Mouse (Mus musculus): ENCODE results near the gene Mfap2. TPM values are rescaled to one million over a fixed set of nuclear protein-coding genes. Genes with fewer than 3 reads are reported as not detected.

Mfap2 gene
- polyA plus RNA-seq, 1 experiment from 2014 or later = 344 TPM

- H3K4me2 ChIP-seq (replicated peaks) = no peak overlapping the region
- ATAC-seq (ENCODE audit: low FRiP score) = peak; percentile 33; the same call in 1 of the 2 replicates
- no peaks in the 10 kb centered on the region for H3K9me3 ChIP-seq (replicated peaks)
- H3K9ac ChIP-seq = no peak overlapping the region
- no peak overlapping the region for H3K27ac ChIP-seq
- H3K27me3 ChIP-seq = no peaks in the 10 kb centered on the region
- H3K36me3 ChIP-seq = peaks cover 54% of the 10 kb centered on the region
- H3K4me1 ChIP-seq = peaks cover 4% of the 10 kb centered on the region; the same call in 1 of the 2 replicates
- no peak overlapping the region for H3K4me3 ChIP-seq
- 44% methylated on average over 12 of the region's 12 CpGs for WGBS
These were observed 30.9 kb downstream of the Mfap2 start for GRCm38 (mm10) chr4:141041117-141041516.

DNA sequence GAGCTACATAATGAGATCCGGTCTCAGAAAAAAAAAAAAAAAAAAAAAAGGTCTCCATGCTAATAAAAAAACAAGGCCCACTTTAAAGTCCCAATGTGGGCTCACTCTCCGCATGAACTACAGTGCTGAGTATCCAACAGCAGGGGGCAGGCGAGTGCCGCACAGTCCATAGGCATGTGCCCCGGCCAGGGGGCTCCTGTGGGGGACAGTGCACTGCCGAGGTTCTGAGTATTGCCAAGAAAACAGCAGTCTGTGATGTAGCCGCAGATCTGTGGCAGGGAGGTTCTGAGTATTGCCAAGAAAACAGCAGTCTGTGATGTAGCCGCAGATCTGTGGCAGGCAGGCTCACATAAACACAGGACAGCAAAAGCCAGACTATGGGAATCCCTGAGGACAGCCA lies 34.6 kb downstream of the Mfap2 start:
- WGBS = 18% methylated on average over 8 of the region's 8 CpGs
- H3K4me1 ChIP-seq = peaks cover 34% of the 10 kb centered on the region
- H3K27ac ChIP-seq = no peak overlapping the region
- no peaks in the 10 kb centered on the region for H3K9me3 ChIP-seq (replicated peaks)
- ATAC-seq (ENCODE audit: low FRiP score) = no peak
- no peak overlapping the region for H3K4me2 ChIP-seq (replicated peaks)
- no peaks in the 10 kb centered on the region for H3K27me3 ChIP-seq
- no peak overlapping the region for H3K4me3 ChIP-seq
- no peak overlapping the region for H3K9ac ChIP-seq
- H3K36me3 ChIP-seq = peaks cover 35% of the 10 kb centered on the region

DNA sequence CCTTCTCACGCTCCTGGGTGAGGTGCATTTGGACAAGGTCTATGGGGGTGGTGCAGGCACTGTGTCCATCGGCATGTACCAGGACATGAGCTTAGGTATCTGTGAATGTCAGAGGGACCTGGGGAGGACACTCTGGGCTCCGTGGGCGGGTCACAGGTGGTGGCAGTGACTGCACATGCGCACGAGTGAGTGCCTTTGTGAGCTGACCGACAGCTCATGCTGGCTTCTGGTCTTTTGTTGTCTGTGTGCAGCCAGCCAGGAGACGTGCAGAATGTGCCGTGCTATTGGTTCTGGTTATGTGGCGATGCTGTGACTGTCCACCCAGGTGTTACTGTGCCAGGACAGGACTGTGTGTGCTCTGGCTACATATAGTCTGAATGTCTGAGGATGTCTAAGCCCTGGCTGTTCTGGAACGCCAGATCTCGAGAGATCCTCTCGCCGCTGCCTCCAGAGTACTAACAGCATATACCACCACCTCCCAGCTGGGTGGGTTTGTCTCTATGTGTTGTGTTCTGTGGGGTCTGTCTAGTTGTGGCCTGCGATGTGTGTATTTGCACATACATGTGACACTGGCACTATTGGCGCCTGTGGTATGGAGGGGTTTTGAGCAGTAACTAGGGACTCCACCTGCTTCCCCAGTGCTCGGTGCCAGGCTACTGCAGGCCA lies 38.7 kb downstream of the Mfap2 start:
- Histone ChIP-seq H3K9ac (peak overlapping the region; percentile 47; the same call in 1 of the 2 replicates), H3K9me3 (replicated peaks) (no peaks in the 10 kb centered on the region), H3K36me3 (peaks cover 20% of the 10 kb centered on the region), H3K27me3 (no peaks in the 10 kb centered on the region), H3K4me3 (no peak overlapping the region), H3K4me2 (replicated peaks) (peak overlapping the region; percentile 42), H3K27ac (peak overlapping the region; percentile 96), H3K4me1 (peaks cover 61% of the 10 kb centered on the region)
- 36% methylated on average over 17 of the region's 17 CpGs for WGBS
- ATAC-seq (ENCODE audit: low FRiP score) = peak; percentile 41

- Histone ChIP-seq H3K27me3 (no peaks in the 10 kb centered on the region), H3K4me2 (replicated peaks) (peak overlapping the region; percentile 42), H3K27ac (peak overlapping the region; percentile 96), H3K9me3 (replicated peaks) (no peaks in the 10 kb centered on the region), H3K4me3 (no peak overlapping the region), H3K9ac (peak overlapping the region; percentile 47; the same call in 1 of the 2 replicates), H3K36me3 (peaks cover 20% of the 10 kb centered on the region), H3K4me1 (peaks cover 65% of the 10 kb centered on the region)
- peak; percentile 72 for ATAC-seq (ENCODE audit: low FRiP score)
- WGBS = 18% methylated on average over 4 of the region's 4 CpGs
These were observed 39.2 kb downstream of the Mfap2 start for GRCm38 (mm10) chr4:141049476-141049835.

- H3K27ac ChIP-seq = 0 out of 2 replicates have a peak overlapping the region, but pooled peaks have one; percentile 77
- H3K4me3 ChIP-seq = no peak overlapping the region
- no peak for ATAC-seq (ENCODE audit: low FRiP score)
- no peak overlapping the region for H3K4me2 ChIP-seq (replicated peaks)
- no peak overlapping the region for H3K9ac ChIP-seq
- H3K9me3 ChIP-seq (replicated peaks) = no peaks in the 10 kb centered on the region
- H3K36me3 ChIP-seq = peaks cover 20% of the 10 kb centered on the region; the same call in 1 of the 2 replicates
- H3K27me3 ChIP-seq = no peaks in the 10 kb centered on the region
- peaks cover 52% of the 10 kb centered on the region for H3K4me1 ChIP-seq
- WGBS = 89% methylated on average over 12 of the region's 12 CpGs
These were observed 42.2 kb downstream of the Mfap2 start for GRCm38 (mm10) chr4:141052442-141052841.

- ATAC-seq (ENCODE audit: low FRiP score) = peak; percentile 1; the same call in 1 of the 2 replicates
- peak overlapping the region; percentile 77 for H3K27ac ChIP-seq
- H3K4me2 ChIP-seq (replicated peaks) = peak overlapping the region; percentile 43
- H3K9ac ChIP-seq = peak overlapping the region; percentile 43
- 45% methylated on average over 8 of the region's 8 CpGs for WGBS
- peaks cover 20% of the 10 kb centered on the region; the same call in 1 of the 2 replicates for H3K36me3 ChIP-seq
- H3K4me1 ChIP-seq = peaks cover 48% of the 10 kb centered on the region
- H3K9me3 ChIP-seq (replicated peaks) = no peaks in the 10 kb centered on the region
- no peaks in the 10 kb centered on the region for H3K27me3 ChIP-seq
- no peak overlapping the region for H3K4me3 ChIP-seq
These were observed 42.9 kb downstream of the Mfap2 start for GRCm38 (mm10) chr4:141053138-141053537.

- Histone ChIP-seq H3K9ac (peak overlapping the region; percentile 43), H3K27me3 (no peaks in the 10 kb centered on the region), H3K4me2 (replicated peaks) (peak overlapping the region; percentile 43), H3K36me3 (peaks cover 20% of the 10 kb centered on the region; the same call in 1 of the 2 replicates), H3K4me3 (peak overlapping the region; percentile 12; the same call in 1 of the 2 replicates), H3K4me1 (peaks cover 44% of the 10 kb centered on the region), H3K9me3 (replicated peaks) (no peaks in the 10 kb centered on the region), H3K27ac (peak overlapping the region; percentile 77)
- ATAC-seq (ENCODE audit: low FRiP score) = peak; percentile 42
- WGBS = 20% methylated on average over 17 of the region's 17 CpGs
These were observed 43.4 kb downstream of the Mfap2 start for GRCm38 (mm10) chr4:141053568-141054161.

DNA sequence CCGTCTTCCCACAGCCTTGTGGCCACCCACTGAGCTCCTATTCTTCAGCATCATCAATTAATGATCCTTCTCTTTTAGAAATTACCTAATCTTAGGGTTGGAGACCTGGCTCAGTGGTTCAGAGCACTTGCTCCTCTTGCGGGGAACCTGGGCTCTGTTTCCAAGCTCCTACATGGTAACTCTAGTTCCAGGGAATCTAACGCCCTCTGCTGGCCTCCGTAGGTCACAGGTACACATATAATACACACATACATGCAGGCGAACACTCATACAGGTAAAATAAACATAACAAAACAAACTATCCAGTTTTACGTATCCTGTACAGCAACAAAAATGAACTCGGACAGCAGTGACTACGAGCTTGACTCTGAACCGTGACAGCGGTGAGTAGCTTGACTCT lies 46.8 kb downstream of the Mfap2 start:
- H3K27ac ChIP-seq = no peak overlapping the region
- H3K27me3 ChIP-seq = no peaks in the 10 kb centered on the region
- ATAC-seq (ENCODE audit: low FRiP score) = no peak
- H3K4me1 ChIP-seq = peaks cover 40% of the 10 kb centered on the region
- H3K9ac ChIP-seq = no peak overlapping the region
- no peaks in the 10 kb centered on the region for H3K9me3 ChIP-seq (replicated peaks)
- peaks cover 16% of the 10 kb centered on the region; the same call in 1 of the 2 replicates for H3K36me3 ChIP-seq
- 96% methylated on average over 10 of the region's 10 CpGs for WGBS
- no peak overlapping the region for H3K4me3 ChIP-seq
- H3K4me2 ChIP-seq (replicated peaks) = no peak overlapping the region

DNA sequence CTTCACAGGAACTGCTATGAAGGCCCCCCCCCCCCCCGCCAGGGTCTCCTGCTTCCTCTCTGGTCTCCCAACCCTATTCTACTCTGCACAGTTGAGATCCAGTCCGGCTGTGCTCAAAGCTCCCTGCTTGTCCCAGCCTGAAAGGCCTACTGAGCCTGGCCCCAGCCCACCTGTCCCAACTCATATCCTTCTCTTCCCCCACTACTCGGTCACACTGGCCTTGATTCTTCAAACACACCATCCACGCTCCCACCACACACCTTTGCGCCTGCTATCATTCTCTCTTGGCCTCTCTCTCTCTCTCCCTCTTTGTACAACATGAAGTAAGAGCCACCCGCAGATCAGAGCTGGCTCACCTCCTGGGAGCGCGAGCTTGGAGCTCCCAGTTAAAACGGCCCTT lies 48.6 kb downstream of the Mfap2 start:
- no peak for ATAC-seq (ENCODE audit: low FRiP score)
- H3K4me2 ChIP-seq (replicated peaks) = 0 out of 2 replicates have a peak overlapping the region, but pooled peaks have one; percentile 77
- H3K4me1 ChIP-seq = peaks cover 25% of the 10 kb centered on the region
- 0 out of 2 replicates have a peak overlapping the region, but pooled peaks have one; percentile 8 for H3K27ac ChIP-seq
- no peak overlapping the region for H3K4me3 ChIP-seq
- 86% methylated on average over 8 of the region's 9 CpGs for WGBS
- peaks cover 12% of the 10 kb centered on the region; the same call in 1 of the 2 replicates for H3K36me3 ChIP-seq
- H3K27me3 ChIP-seq = no peaks in the 10 kb centered on the region
- no peaks in the 10 kb centered on the region for H3K9me3 ChIP-seq (replicated peaks)
- peak overlapping the region; percentile 10; the same call in 1 of the 2 replicates for H3K9ac ChIP-seq

GRCm38 (mm10) chr4:141059616-141060425 lies 49.6 kb downstream of the Mfap2 start:
- H3K4me2 ChIP-seq (replicated peaks) = peak overlapping the region; percentile 77
- H3K27ac ChIP-seq = peak overlapping the region; percentile 92
- peak overlapping the region; percentile 68 for H3K4me3 ChIP-seq
- no peaks in the 10 kb centered on the region for H3K27me3 ChIP-seq
- no peaks in the 10 kb centered on the region for H3K9me3 ChIP-seq (replicated peaks)
- WGBS = 2% methylated on average over 28 of the region's 32 CpGs
- H3K9ac ChIP-seq = peak overlapping the region; percentile 85
- peak; percentile 4; the same call in 1 of the 2 replicates for ATAC-seq (ENCODE audit: low FRiP score)
- peaks cover 12% of the 10 kb centered on the region; the same call in 1 of the 2 replicates for H3K36me3 ChIP-seq
- H3K4me1 ChIP-seq = peaks cover 20% of the 10 kb centered on the region

DNA sequence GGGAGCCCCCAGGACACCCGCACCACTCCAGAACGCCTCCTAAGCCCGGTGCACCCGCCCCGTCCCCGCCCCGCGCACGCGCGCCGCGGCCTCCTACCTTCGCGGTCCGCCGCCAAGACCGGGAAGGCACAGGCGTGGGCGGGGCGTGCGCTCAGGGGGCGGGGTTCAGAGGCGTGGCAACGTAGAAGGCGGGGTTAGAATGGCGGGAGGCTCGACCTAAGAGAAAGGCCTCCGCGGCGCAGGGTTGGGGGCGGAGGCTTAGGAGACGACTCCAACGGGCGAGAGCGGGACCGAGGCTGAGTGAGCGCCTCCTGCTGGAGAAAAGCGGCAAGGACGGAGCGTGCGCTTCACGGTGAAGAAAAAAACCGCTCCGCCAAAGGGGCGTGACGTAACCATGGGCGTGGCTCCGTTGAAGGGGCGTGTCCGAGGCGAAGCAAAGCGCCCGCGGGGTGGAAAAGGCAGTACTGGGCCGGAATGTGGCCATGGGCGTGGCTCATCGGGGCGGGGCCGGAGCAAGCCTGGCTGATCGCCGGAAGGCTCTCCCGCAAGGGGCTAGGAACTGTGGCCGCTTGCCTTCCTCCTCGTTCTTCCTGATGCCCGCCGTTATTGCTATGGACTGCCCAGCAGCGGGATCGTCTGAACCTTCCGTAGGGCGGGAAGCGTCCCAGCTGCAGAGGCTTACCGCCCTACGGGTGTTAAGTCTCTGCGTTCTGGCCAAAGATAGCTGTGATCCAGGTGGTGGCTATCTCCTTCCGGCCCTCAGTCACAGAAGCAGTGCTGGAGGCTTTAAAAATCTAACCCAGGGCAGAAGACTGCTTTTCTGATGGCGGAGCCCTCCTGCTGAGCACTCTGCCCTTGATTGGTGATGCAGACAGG lies 50.4 kb downstream of the Mfap2 start, which contains the start of gene Crocc:
Gene Crocc, minus strand, starts transcription at position 125 of the 876 bp plus-strand sequence.
- Histone ChIP-seq H3K9ac (peak within 1 kb of the TSS; percentile 85), H3K4me3 (peak within 1 kb of the TSS; percentile 68), H3K27ac (peak within 1 kb of the TSS; percentile 92), H3K9me3 (replicated peaks) (no peaks in the 10 kb centered on the region), H3K36me3 (peaks cover 13% of the 10 kb centered on the region; the same call in 1 of the 2 replicates), H3K4me2 (replicated peaks) (peak within 1 kb of the TSS; percentile 77), H3K27me3 (no peaks in the 10 kb centered on the region), H3K4me1 (peaks cover 20% of the 10 kb centered on the region)
- ATAC-seq (ENCODE audit: low FRiP score) = peak; percentile 95
- under 1% methylated on average over 77 of the region's 77 CpGs for WGBS

Measured in hindbrain, embryonic 12.5 days (tissue).